Mouse (Mus musculus) mouse embryonic stem cell (cell line): Measurements from ENCODE around the gene Gm15085.
"Not testable (repeated sequence)": the region's sequence is repeated elsewhere in the genome, so short reads cannot be mapped to it uniquely, and the experiment has no call there.

Source experiments
- in situ Hi-C, 2 experiments: fragments of 300-500 bp; cut with MboI; formaldehyde crosslinking; loops; 1 replicate in 1 of 2; 3 replicates in 1 of 2; pipeline ENCODE4 v1.14.3; 2019 to 2020; ENCODE audit warnings: low sequenced_read_pairs in 2 of 2, low pct_unique_long_range_greater_than_20kb in 1 of 2, mixed read lengths in 1 of 2; ENCODE audit not compliant: unreplicated experiment in 1 of 2

The Gm15085 gene

DNA sequence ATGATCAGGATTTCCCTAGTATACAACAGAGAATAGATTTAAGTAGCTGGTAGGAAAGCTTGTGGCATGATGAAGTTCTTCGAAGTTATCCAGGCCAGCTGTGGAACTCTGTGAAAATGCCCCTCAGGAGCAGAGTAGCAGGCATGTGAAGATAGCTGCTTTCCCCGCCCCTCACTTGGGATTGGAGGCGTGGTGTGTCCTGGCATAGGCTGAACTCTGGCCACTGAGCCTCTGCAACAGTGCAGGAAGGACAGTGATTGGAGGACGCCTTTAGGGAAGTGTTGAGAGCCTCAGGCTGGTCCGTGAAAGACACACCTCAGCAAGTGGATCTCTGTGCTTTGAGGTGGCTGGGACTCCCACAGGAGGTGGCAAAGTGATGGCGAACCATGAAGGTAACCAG is at the start of gene Gm15085:
TSS of gene Gm15085 (plus strand) at position 301 of the 400 bp plus-strand sequence.
- in situ Hi-C loops, result not testable (repeated sequence)
